8 mouse cellular contexts compared by ENCODE assay signal in the genomic region with DNA sequence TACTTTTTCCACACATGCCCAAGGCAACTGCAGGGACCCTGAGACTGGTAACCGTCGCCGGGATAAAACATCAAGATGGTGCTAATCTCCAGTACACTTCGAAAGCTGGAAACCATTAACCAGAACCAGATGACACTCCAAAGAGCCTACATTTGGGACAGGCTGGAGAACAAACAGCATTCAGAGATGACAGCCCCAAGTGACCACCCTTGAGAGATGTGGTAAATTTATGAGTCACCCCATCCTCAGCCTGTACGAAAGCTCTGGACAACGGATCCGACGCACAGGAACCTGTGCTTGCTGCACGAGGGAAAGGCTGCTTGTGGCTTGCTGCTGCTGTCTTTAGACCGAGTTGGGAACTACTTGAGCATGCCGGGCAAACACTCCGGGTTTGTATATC. TPM values are rescaled to one million over a fixed set of nuclear protein-coding genes. Genes with fewer than 3 reads are reported as not detected.
A peak's percentile ranks its signal among the peaks of the same experiment; 100 is the strongest.
DNase-seq lines count a peak whose midpoint lies in the region; ATAC-seq lines count a peak whose summit lies in the region.

No protein-coding gene starts in this region.

- peak; percentile 64 for DNase-seq in heart, embryonic 10.5 days (ENCODE audit: low spot score)
- no peak for DNase-seq in heart, adult 8-10 months (ENCODE audit: low spot score)
- DNase-seq in midbrain, embryonic 11.5 days (ENCODE audit: low spot score, missing footprints), result no peak
- no peak for DNase-seq in c-Kit-positive CD71-positive TER-119-positive erythroid progenitor cells, embryonic 14.5 days (ENCODE audit: low spot score)
- no peak for DNase-seq in liver
- no peak for DNase-seq in natural killer cell, adult 2 months (ENCODE audit: low spot score in 2 of 2)

- H3K36me3 ChIP-seq in heart, embryonic 10.5 days, result 0 out of 2 replicates have a peak, but pooled peaks cover 5% of the 10 kb centered on the region
- no peaks in the 10 kb centered on the region for H3K36me3 ChIP-seq in midbrain, embryonic 11.5 days (ENCODE audit: control insufficient read depth, insufficient read depth, low read length)
- H3K36me3 ChIP-seq in midbrain, embryonic 16.5 days (ENCODE audit: control insufficient read depth, insufficient read depth, low read length), result no peaks in the 10 kb centered on the region
- no peaks in the 10 kb centered on the region for H3K36me3 ChIP-seq in limb, embryonic 13.5 days

- WGBS in heart, embryonic 10.5 days, result 33% methylated on average over 12 of the region's 12 CpGs
- 76% methylated on average over 12 of the region's 12 CpGs for WGBS in midbrain, embryonic 11.5 days
- WGBS in midbrain, embryonic 16.5 days, result 70% methylated on average over 12 of the region's 12 CpGs
- WGBS in limb, embryonic 13.5 days, result 24% methylated on average over 12 of the region's 12 CpGs

- no peaks in the 10 kb centered on the region for H3K9me3 ChIP-seq in heart, embryonic 10.5 days
- no peaks in the 10 kb centered on the region for H3K9me3 ChIP-seq in midbrain, embryonic 11.5 days (ENCODE audit: control insufficient read depth, low read length)
- no peaks in the 10 kb centered on the region for H3K9me3 ChIP-seq in midbrain, embryonic 16.5 days (replicated peaks; ENCODE audit: control insufficient read depth, low read length, poor library complexity, severe bottlenecking)
- H3K9me3 ChIP-seq in limb, embryonic 13.5 days, result no peaks in the 10 kb centered on the region

- H3K27ac ChIP-seq in heart, embryonic 10.5 days, result peak overlapping the region; percentile 86
- H3K27ac ChIP-seq in midbrain, embryonic 11.5 days (ENCODE audit: low read depth, low read length), result peak overlapping the region; percentile 55
- H3K27ac ChIP-seq in midbrain, embryonic 16.5 days (ENCODE audit: low read length), result no peak overlapping the region
- H3K27ac ChIP-seq in limb, embryonic 13.5 days, result peak overlapping the region; percentile 67; the same call in 1 of the 2 replicates

- peak overlapping the region; percentile 34 for H3K4me3 ChIP-seq in heart, embryonic 10.5 days
- no peak overlapping the region for H3K4me3 ChIP-seq in midbrain, embryonic 11.5 days (ENCODE audit: low read depth, low read length)
- no peak overlapping the region for H3K4me3 ChIP-seq in midbrain, embryonic 16.5 days (ENCODE audit: low read depth, low read length)
- H3K4me3 ChIP-seq in limb, embryonic 13.5 days, result no peak overlapping the region

- peak overlapping the region; percentile 39; the same call in 1 of the 2 replicates for H3K9ac ChIP-seq in midbrain, embryonic 11.5 days (ENCODE audit: low read length)
- no peak overlapping the region for H3K9ac ChIP-seq in midbrain, embryonic 16.5 days (ENCODE audit: low read depth, low read length)
- peak overlapping the region; percentile 40; the same call in 1 of the 2 replicates for H3K9ac ChIP-seq in limb, embryonic 13.5 days

- H3K4me2 ChIP-seq in midbrain, embryonic 11.5 days, result no peak overlapping the region
- H3K4me2 ChIP-seq in midbrain, embryonic 16.5 days (ENCODE audit: low read length), result no peak overlapping the region
- peak overlapping the region; percentile 46 for H3K4me2 ChIP-seq in limb, embryonic 13.5 days (replicated peaks)

- peaks cover 54% of the 10 kb centered on the region for H3K4me1 ChIP-seq in heart, embryonic 10.5 days
- peaks cover 22% of the 10 kb centered on the region for H3K4me1 ChIP-seq in midbrain, embryonic 11.5 days (ENCODE audit: control insufficient read depth, insufficient read depth, low read length)
- H3K4me1 ChIP-seq in midbrain, embryonic 16.5 days (ENCODE audit: control insufficient read depth, insufficient read depth, low read length), result peaks cover 21% of the 10 kb centered on the region
- peaks cover 42% of the 10 kb centered on the region for H3K4me1 ChIP-seq in limb, embryonic 13.5 days

- no peaks in the 10 kb centered on the region for H3K27me3 ChIP-seq in heart, embryonic 10.5 days (ENCODE audit: insufficient read depth, poor library complexity, severe bottlenecking)
- no peaks in the 10 kb centered on the region for H3K27me3 ChIP-seq in midbrain, embryonic 11.5 days (ENCODE audit: control insufficient read depth, insufficient read depth, low read length)
- H3K27me3 ChIP-seq in midbrain, embryonic 16.5 days (ENCODE audit: control insufficient read depth, insufficient read depth, low read depth, low read length), result no peaks in the 10 kb centered on the region
- H3K27me3 ChIP-seq in limb, embryonic 13.5 days, result no peaks in the 10 kb centered on the region

- no peak for ATAC-seq in midbrain, embryonic 11.5 days (ENCODE audit: low FRiP score)
- ATAC-seq in midbrain, embryonic 16.5 days, result no peak
- ATAC-seq in limb, embryonic 13.5 days (ENCODE audit: low FRiP score, low read depth), result no peak

RNA-seq across cellular contexts. Expression of a gene that starts 34.2 kb away (rescaled TPM):
- polyA plus RNA-seq in heart, embryonic 10.5 days (2016; fragmentation: Nextera tagmentation; extraction: Ambion mirVana), result 68.8 and 73.9 TPM in 2 replicates
- total RNA-seq in heart, adult 8-10 months (2022), result 10 to 100 TPM; 16.7 to 25.5 (median 19.4) TPM
- polyA plus RNA-seq in midbrain, embryonic 11.5 days (2014; fragmentation: Nextera tagmentation; extraction: Ambion mirVana), result 62.6 and 63.4 TPM in 2 replicates
- polyA plus RNA-seq in midbrain, embryonic 16.5 days (2015; fragmentation: Nextera tagmentation; extraction: Ambion mirVana), result 185 and 187 TPM in 2 replicates
- 58.3 and 61.2 TPM in 2 replicates for polyA plus RNA-seq in limb, embryonic 13.5 days (2015; fragmentation: Nextera tagmentation; extraction: Ambion mirVana)

RNA-seq across cellular contexts. Expression of a gene that starts 44.5 kb away (rescaled TPM):
- polyA plus RNA-seq in heart, embryonic 10.5 days (2016; fragmentation: Nextera tagmentation; extraction: Ambion mirVana), result 7.9 and 9.5 TPM in 2 replicates
- total RNA-seq in heart, adult 8-10 months (2022), result 10 to 100 TPM; 37.3 to 67.8 (median 56.9) TPM
- 10.5 and 12.1 TPM in 2 replicates for polyA plus RNA-seq in midbrain, embryonic 11.5 days (2014; fragmentation: Nextera tagmentation; extraction: Ambion mirVana)
- 22.8 and 29.5 TPM in 2 replicates for polyA plus RNA-seq in midbrain, embryonic 16.5 days (2015; fragmentation: Nextera tagmentation; extraction: Ambion mirVana)
- 15.7 and 17.2 TPM in 2 replicates for polyA plus RNA-seq in limb, embryonic 13.5 days (2015; fragmentation: Nextera tagmentation; extraction: Ambion mirVana)
